Mouse (Mus musculus) neural tube, embryonic 14.5 days (tissue): ENCODE measurements at regions not wholly inside any gene's neighbourhood (a gene's known extent, or its start where the extent isn't known, plus 50 kb on each side); places are given as distances from the start of the nearest gene placed in this dataset.

ENCODE experiments used
- ATAC-seq: fragments of 200-750 bp; cut with Nextera tagmentation; 2 replicates; pipeline ENCODE4 v1.8.0; 2017; ENCODE audit warnings: low read depth, mild to moderate bottlenecking, moderate TSS enrichment, moderate library complexity
- H3K27ac ChIP-seq: fragments of 300-500 bp; sonication (generic); 2 replicates; pipeline ENCODE4 v1.5.1; 2014; ENCODE audit warnings: low read depth, mild to moderate bottlenecking, control low read depth, low read length, moderate library complexity, mixed read lengths
- H3K27me3 ChIP-seq: fragments of 300-500 bp; sonication (generic); 2 replicates; pipeline ENCODE4 v1.6.1; 2014; ENCODE audit warnings: low read length; ENCODE audit not compliant: control insufficient read depth, insufficient read depth
- H3K36me3 ChIP-seq: fragments of 300-500 bp; sonication (generic); 2 replicates; pipeline ENCODE4 v1.6.1; 2014; ENCODE audit warnings: low read length, mixed read lengths; ENCODE audit not compliant: control insufficient read depth, insufficient read depth
- H3K4me1 ChIP-seq: fragments of 300-500 bp; sonication (generic); 2 replicates; pipeline ENCODE4 v1.6.1; 2014; ENCODE audit warnings: low read length; ENCODE audit not compliant: control insufficient read depth, insufficient read depth
- H3K4me2 ChIP-seq: fragments of 300-500 bp; sonication (generic); 2 replicates; pipeline ENCODE4 v1.6.1; 2014; ENCODE audit warnings: mild to moderate bottlenecking, low read depth, low read length, control low read depth
- H3K4me3 ChIP-seq: fragments of 300-500 bp; sonication (generic); 2 replicates; pipeline ENCODE4 v1.5.1; 2014; ENCODE audit warnings: low read depth, low read length, control low read depth, mixed read lengths
- H3K9ac ChIP-seq: fragments of 300-500 bp; sonication (generic); replicated peaks from 2 replicates; pipeline ENCODE4 v1.6.1; 2014; ENCODE audit warnings: low read depth, mild to moderate bottlenecking, control low read depth, low read length, mixed read lengths
- H3K9me3 ChIP-seq: fragments of 300-500 bp; sonication (generic); 2 replicates; pipeline ENCODE4 v1.6.1; 2016; ENCODE audit warnings: low read length; ENCODE audit not compliant: control insufficient read depth
- WGBS: fragments of 180-500 bp; shearing (Covaris S2); extraction: QIAGEN DNeasy Blood & Tissue Kit; methylation state at CpG from one replicate; pipeline ENCODE4 v1.1.7; 2014; 5-methylcytosine and 5-hydroxymethylcytosine counted together

DNA sequence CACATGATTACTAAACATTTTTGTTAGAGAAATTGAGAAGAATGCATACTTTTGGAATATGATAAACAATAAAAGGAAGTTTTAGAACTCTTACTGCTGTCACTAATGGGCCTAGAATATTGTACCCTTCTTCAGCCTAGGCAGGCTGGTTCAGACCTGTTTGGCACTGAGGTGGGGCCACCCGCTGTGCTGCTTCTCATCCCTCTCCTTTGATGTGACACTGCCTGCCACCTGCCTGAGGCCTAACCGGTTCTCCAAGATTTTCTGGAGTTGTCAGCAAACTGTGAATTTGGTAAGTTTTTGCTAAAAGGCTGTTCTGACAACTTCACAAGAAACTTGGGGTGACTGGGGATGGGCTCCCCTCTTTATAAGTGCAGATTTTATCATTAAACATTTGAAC, 714.8 kb downstream of the Slitrk1 start:
- Histone ChIP-seq H3K9ac (no peak overlapping the region), H3K4me3 (no peak overlapping the region), H3K4me2 (no peak overlapping the region), H3K27me3 (no peaks in the 10 kb centered on the region), H3K36me3 (no peaks in the 10 kb centered on the region), H3K9me3 (no peaks in the 10 kb centered on the region), H3K4me1 (no peaks in the 10 kb centered on the region), H3K27ac (no peak overlapping the region)
- 29% methylated on average over 2 of the region's 2 CpGs for WGBS
- ATAC-seq: no peak

DNA sequence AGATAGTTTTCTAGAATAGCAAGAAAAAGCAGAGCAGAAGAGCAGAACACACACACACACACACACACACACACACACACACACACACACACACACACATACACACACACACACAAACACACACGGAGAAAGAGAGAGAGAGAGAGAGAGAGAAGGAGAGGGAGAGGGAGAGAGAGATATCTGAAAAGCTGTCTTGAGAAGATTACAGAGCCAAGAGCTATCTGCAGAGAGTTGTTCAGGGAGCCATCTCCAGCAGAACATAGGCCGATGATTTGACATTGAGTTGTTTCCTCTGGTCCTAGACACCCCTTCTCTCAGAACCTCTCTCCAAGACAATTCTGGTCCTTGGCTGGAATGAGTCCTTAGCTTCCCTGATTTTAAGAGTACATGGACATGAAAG, 733.0 kb downstream of the Slitrk1 start:
- Histone ChIP-seq H3K27ac (no peak overlapping the region), H3K36me3 (no peaks in the 10 kb centered on the region), H3K9ac (no peak overlapping the region), H3K4me1 (no peaks in the 10 kb centered on the region), H3K27me3 (no peaks in the 10 kb centered on the region), H3K9me3 (no peaks in the 10 kb centered on the region), H3K4me3 (no peak overlapping the region), H3K4me2 (no peak overlapping the region)
- WGBS: 91% methylated on average over 1 of the region's 2 CpGs
- ATAC-seq: no peak

- H3K27ac ChIP-seq: no peak overlapping the region
- H3K4me3 ChIP-seq: no peak overlapping the region
- H3K4me1 ChIP-seq: no peaks in the 10 kb centered on the region
- no peaks in the 10 kb centered on the region for H3K9me3 ChIP-seq
- H3K4me2 ChIP-seq: no peak overlapping the region
- ATAC-seq: no peak
- H3K36me3 ChIP-seq: no peaks in the 10 kb centered on the region
- 56% methylated on average over 2 of the region's 2 CpGs for WGBS
- no peak overlapping the region for H3K9ac ChIP-seq
- no peaks in the 10 kb centered on the region for H3K27me3 ChIP-seq
These were observed 738.6 kb downstream of the Slitrk1 start for GRCm38 (mm10) chr14:108175275-108175860.

DNA sequence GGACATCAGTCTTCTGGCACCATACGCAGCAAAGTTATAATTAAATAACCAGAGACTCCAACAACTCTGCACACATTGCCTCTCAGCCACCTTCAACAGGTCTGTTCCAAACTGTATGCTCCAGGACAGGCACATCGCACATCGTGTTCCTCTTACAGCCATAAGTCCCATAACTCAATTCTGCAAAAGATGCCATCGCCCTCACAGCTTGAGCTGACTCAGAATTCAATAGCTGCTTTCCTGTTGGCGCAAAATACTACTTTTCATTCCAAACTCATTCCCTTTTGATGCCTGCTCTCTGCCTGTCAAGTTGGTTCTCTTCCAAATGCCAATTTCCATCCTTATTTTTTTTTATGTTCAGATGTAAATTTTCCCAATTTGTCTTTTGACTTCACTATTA, 761.0 kb downstream of the Slitrk1 start:
- Histone ChIP-seq H3K9ac (no peak overlapping the region), H3K36me3 (no peaks in the 10 kb centered on the region), H3K4me3 (no peak overlapping the region), H3K4me2 (no peak overlapping the region), H3K27ac (no peak overlapping the region), H3K4me1 (no peaks in the 10 kb centered on the region), H3K27me3 (no peaks in the 10 kb centered on the region), H3K9me3 (no peaks in the 10 kb centered on the region)
- ATAC-seq: no peak
- WGBS: 81% methylated on average over 5 of the region's 5 CpGs

- no peak overlapping the region for H3K27ac ChIP-seq
- no peak overlapping the region for H3K4me3 ChIP-seq
- WGBS: 97% methylated on average over 2 of the region's 2 CpGs
- H3K9ac ChIP-seq: no peak overlapping the region
- no peak overlapping the region for H3K4me2 ChIP-seq
- no peaks in the 10 kb centered on the region for H3K36me3 ChIP-seq
- H3K4me1 ChIP-seq: no peaks in the 10 kb centered on the region
- H3K27me3 ChIP-seq: no peaks in the 10 kb centered on the region
- no peaks in the 10 kb centered on the region for H3K9me3 ChIP-seq
- no peak for ATAC-seq
These were observed 790.8 kb downstream of the Slitrk1 start for GRCm38 (mm10) chr14:108123147-108123546.

GRCm38 (mm10) chr14:108105009-108105408, 808.9 kb downstream of the Slitrk1 start:
- no peak for ATAC-seq
- H3K4me2 ChIP-seq: no peak overlapping the region
- 84% methylated on average over 2 of the region's 2 CpGs for WGBS
- H3K4me3 ChIP-seq: no peak overlapping the region
- H3K27ac ChIP-seq: no peak overlapping the region
- no peak overlapping the region for H3K9ac ChIP-seq
- no peaks in the 10 kb centered on the region for H3K4me1 ChIP-seq
- no peaks in the 10 kb centered on the region for H3K9me3 ChIP-seq
- no peaks in the 10 kb centered on the region for H3K27me3 ChIP-seq
- H3K36me3 ChIP-seq: no peaks in the 10 kb centered on the region

DNA sequence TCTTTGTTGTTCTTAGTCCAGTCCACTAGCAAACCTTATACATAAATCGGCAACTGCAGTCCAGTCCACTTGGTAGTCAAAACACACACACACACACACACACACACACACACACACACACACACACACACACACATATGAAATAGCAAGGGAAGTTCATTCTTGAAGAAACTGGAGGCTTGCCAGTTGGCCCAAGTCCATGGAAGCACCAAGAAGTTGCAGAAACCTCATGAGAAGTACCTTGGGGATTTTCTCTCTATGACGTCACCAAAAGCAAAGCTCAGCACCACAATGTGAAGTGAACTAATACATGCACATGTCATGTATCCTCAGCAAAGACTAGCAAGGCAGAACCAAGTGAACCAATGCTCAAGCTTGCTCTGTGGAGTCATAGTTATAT, 823.0 kb downstream of the Slitrk1 start:
- Histone ChIP-seq H3K4me2 (no peak overlapping the region), H3K36me3 (no peaks in the 10 kb centered on the region), H3K9ac (no peak overlapping the region), H3K9me3 (no peaks in the 10 kb centered on the region), H3K27ac (no peak overlapping the region), H3K27me3 (no peaks in the 10 kb centered on the region), H3K4me3 (no peak overlapping the region), H3K4me1 (no peaks in the 10 kb centered on the region)
- no peak for ATAC-seq
- WGBS: 90% methylated on average over 2 of the region's 2 CpGs

GRCm38 (mm10) chr14:108049997-108050396, 864.0 kb downstream of the Slitrk1 start:
- Histone ChIP-seq H3K4me2 (no peak overlapping the region), H3K27ac (no peak overlapping the region), H3K4me1 (no peaks in the 10 kb centered on the region), H3K36me3 (no peaks in the 10 kb centered on the region), H3K27me3 (no peaks in the 10 kb centered on the region), H3K9ac (no peak overlapping the region), H3K4me3 (no peak overlapping the region), H3K9me3 (no peaks in the 10 kb centered on the region)
- peak; percentile 71 for ATAC-seq
- 46% methylated on average over 2 of the region's 2 CpGs for WGBS

GRCm38 (mm10) chr14:108035959-108036358, 878.0 kb downstream of the Slitrk1 start:
- H3K36me3 ChIP-seq: no peaks in the 10 kb centered on the region
- H3K9me3 ChIP-seq: no peaks in the 10 kb centered on the region
- no peak overlapping the region for H3K27ac ChIP-seq
- no peaks in the 10 kb centered on the region for H3K4me1 ChIP-seq
- no peak overlapping the region for H3K4me2 ChIP-seq
- no peaks in the 10 kb centered on the region for H3K27me3 ChIP-seq
- ATAC-seq: no peak
- H3K4me3 ChIP-seq: no peak overlapping the region
- 96% methylated on average over 1 of the region's 1 CpGs for WGBS
- no peak overlapping the region for H3K9ac ChIP-seq
